Mouse (Mus musculus) liver, embryonic 14.5 days (tissue): ENCODE data around the gene Klf1. TPM values are rescaled to one million over a fixed set of nuclear protein-coding genes. Genes with fewer than 3 reads are reported as not detected.
A peak's percentile ranks its signal among the peaks of the same experiment; 100 is the strongest.

Source experiments
- ATAC-seq: fragments of 200-750 bp; cut with Nextera tagmentation; 2 replicates; pipeline ENCODE4 v1.8.0; 2017; ENCODE audit warnings: moderate number of reproducible peaks, mild to moderate bottlenecking, moderate library complexity; ENCODE audit not compliant: insufficient read depth
- DNase-seq, 3 experiments: peaks; one replicate each; pipeline ENCODE4 v3.0.0-alpha.2; 2012 to 2013; ENCODE audit warnings: low read depth in 3 of 3, low spot score in 3 of 3
- H3K27ac ChIP-seq: fragments of 300-500 bp; sonication (generic); 2 replicates; pipeline ENCODE4 v1.5.1; 2014; ENCODE audit warnings: moderate library complexity, mild to moderate bottlenecking, control low read depth, inconsistent platforms
- H3K27me3 ChIP-seq: fragments of 300-500 bp; sonication (generic); 2 replicates; pipeline ENCODE4 v1.6.1; 2014; ENCODE audit warnings: mild to moderate bottlenecking, low read length, moderate library complexity; ENCODE audit not compliant: control insufficient read depth, insufficient read depth
- H3K36me3 ChIP-seq: fragments of 300-500 bp; sonication (generic); replicated peaks from 2 replicates; pipeline ENCODE4 v1.6.1; 2014; ENCODE audit warnings: low read depth; ENCODE audit not compliant: control insufficient read depth, insufficient read depth
- H3K4me1 ChIP-seq, 2 experiments: fragments of 200-500 bp in 1 of 2; fragments of 300-500 bp in 1 of 2; sonication (generic) in 1 of 2; replicated peaks; 2 replicates each; pipeline ENCODE4 v1.6.1; 2012 to 2014; ENCODE audit warnings: antibody characterized with exemption in 1 of 2, inconsistent platforms in 1 of 2, low read length in 1 of 2; ENCODE audit not compliant: control insufficient read depth in 2 of 2, insufficient read depth in 2 of 2
- H3K4me2 ChIP-seq: fragments of 300-500 bp; sonication (generic); 2 replicates; pipeline ENCODE4 v1.6.1; 2014; ENCODE audit warnings: low read depth, mild to moderate bottlenecking, control low read depth, moderate library complexity
- H3K4me3 ChIP-seq, 2 experiments: fragments of 200-500 bp in 1 of 2; fragments of 300-500 bp in 1 of 2; sonication (generic) in 1 of 2; 2 replicates each; pipeline ENCODE4 v1.5.1; 2012 to 2014; ENCODE audit warnings: low read depth in 2 of 2, low read length in 2 of 2, mild to moderate bottlenecking in 2 of 2, control low read depth in 1 of 2, inconsistent platforms in 1 of 2, moderate library complexity in 1 of 2; ENCODE audit not compliant: insufficient read depth in 1 of 2
- H3K9ac ChIP-seq: fragments of 300-500 bp; sonication (generic); replicated peaks from 2 replicates; pipeline ENCODE4 v1.6.1; 2014; ENCODE audit warnings: mild to moderate bottlenecking, control low read depth, moderate library complexity
- H3K9me3 ChIP-seq: fragments of 300-500 bp; sonication (generic); 2 replicates; pipeline ENCODE4 v1.6.1; 2016; ENCODE audit warnings: low read length, mixed read lengths; ENCODE audit not compliant: control insufficient read depth
- CTCF ChIP-seq: IDR thresholded peaks from 2 replicates; pipeline ENCODE4 v1.5.1; 2016; ENCODE audit warnings: antibody characterized with exemption, low read depth, control low read depth
- EP300 ChIP-seq: IDR thresholded peaks from 2 replicates; pipeline ENCODE4 v1.6.1; 2016; ENCODE audit warnings: antibody characterized with exemption, low read depth
- WGBS: fragments of 180-500 bp; shearing (Covaris S2); extraction: QIAGEN DNeasy Blood & Tissue Kit; methylation state at CpG from one replicate; pipeline ENCODE4 v1.1.7; 2014; ENCODE audit not compliant: insufficient replicate concordance; 5-methylcytosine and 5-hydroxymethylcytosine counted together
- polyA plus RNA-seq, 2 experiments: library from polyadenylated mRNA; depleted of rRNA in 1 of 2; stranded (reverse) in 1 of 2; unstranded in 1 of 2; fragments of >200 nt; fragmentation: Nextera tagmentation in 1 of 2; extraction: Ambion mirVana in 1 of 2; gene quantifications; 2 replicates each; pipeline versions ENCODE4 v1.2.1 to v1.2.3; 2012 to 2014

Klf1 gene
- polyA plus RNA-seq, 2 experiments = 209 to 522 TPM

- Histone ChIP-seq H3K36me3 (no peaks in the 10 kb centered on the region), H3K9ac (no peak overlapping the region), H3K4me3 (no peak overlapping the region), H3K4me2 (no peak overlapping the region), H3K27ac (no peak overlapping the region), H3K9me3 (no peaks in the 10 kb centered on the region), H3K27me3 (peaks cover 66% of the 10 kb centered on the region), H3K4me1 (peaks cover 2 to 8% of the 10 kb centered on the region in 2 experiments; a peak in 3 of 4 replicates)
- ATAC-seq = no peak
- 10% methylated on average over 11 of the region's 11 CpGs for WGBS
- no peak for DNase-seq
- no peak for TF ChIP-seq CTCF
- no peak for TF ChIP-seq EP300
Observed at GRCm38 (mm10) chr8:84945235-84945632, 43.5 kb downstream of the Klf1 start.

DNA sequence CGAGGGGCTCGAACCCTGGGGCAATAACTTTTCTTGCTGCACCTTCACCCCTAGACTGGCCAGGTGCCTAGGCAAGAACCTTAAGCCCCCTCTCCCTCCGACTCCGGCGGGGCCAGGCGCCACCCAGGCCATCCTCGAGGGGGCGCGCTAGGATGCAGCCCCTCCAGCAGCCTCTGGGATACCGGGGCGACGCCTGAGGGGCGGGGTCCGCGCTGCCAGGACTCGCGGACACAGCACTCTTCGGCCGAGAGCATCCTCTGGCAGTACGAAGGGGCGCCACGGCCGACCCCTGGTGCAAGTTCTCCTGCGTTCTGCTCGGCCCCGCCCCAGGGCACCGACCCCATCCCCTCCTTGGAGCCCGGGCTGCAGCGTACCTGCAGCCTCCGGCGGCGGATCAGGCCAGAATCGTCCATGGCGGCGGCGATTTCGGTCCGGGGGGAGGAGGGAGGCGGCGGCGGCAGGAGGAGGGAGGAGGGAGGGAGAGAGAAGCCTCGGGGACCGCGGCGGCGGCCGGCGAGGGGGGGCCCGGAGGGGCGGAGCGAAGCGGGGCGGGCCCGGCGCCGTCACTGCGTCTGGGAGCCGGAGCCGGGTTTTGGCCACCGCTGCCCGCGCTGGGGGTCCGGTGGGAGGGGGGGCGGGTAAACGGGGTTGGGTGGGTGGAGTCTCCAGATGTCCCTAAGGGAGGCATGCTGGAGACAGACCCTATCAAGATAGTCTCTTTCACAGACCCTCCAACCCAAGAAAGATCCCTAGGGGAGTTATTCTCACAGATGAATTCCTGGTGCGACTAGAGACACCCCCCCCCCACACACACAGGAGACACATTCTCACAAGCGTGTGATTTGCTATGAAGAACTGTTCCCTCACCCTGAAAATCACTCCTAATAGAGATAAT lies 44.2 kb downstream of the Klf1 start:
- DNase-seq (no peak), ATAC-seq (no peak)
- Histone ChIP-seq H3K9me3 (no peaks in the 10 kb centered on the region), H3K36me3 (no peaks in the 10 kb centered on the region), H3K27me3 (peaks cover 69% of the 10 kb centered on the region), H3K4me2 (peak overlapping the region; percentile 16), H3K4me3 (peak overlapping the region in 1 of 2 experiments; percentile 1; a peak in 2 of 4 replicates), H3K9ac (no peak overlapping the region), H3K27ac (no peak overlapping the region), H3K4me1 (peaks cover 2 to 8% of the 10 kb centered on the region in 2 experiments; a peak in 3 of 4 replicates)
- 2% methylated on average over 59 of the region's 67 CpGs for WGBS
- TF ChIP-seq EP300 (no peak), CTCF (no peak)

GRCm38 (mm10) chr8:84946528-84947240 lies 45.0 kb downstream of the Klf1 start, which contains the start of gene Rtbdn:
Rtbdn (plus strand) TSS chr8:84946991.
- no peak within 1 kb of the TSS for H3K27ac ChIP-seq
- peak within 1 kb of the TSS; percentile 16 for H3K4me2 ChIP-seq
- no peaks in the 10 kb centered on the region for H3K36me3 ChIP-seq
- ATAC-seq (no peak), DNase-seq (no peak)
- WGBS = 10% methylated on average over 17 of the region's 17 CpGs
- peak; percentile 59 for TF ChIP-seq CTCF
- TF ChIP-seq EP300 = no peak
- H3K4me1 ChIP-seq = peaks cover 2 to 8% of the 10 kb centered on the region in 2 experiments; a peak in 3 of 4 replicates
- no peak within 1 kb of the TSS for H3K9ac ChIP-seq
- no peaks in the 10 kb centered on the region for H3K9me3 ChIP-seq
- peak within 1 kb of the TSS in 1 of 2 experiments; percentile 1; a peak in 2 of 4 replicates for H3K4me3 ChIP-seq
- peaks cover 66% of the 10 kb centered on the region for H3K27me3 ChIP-seq

DNA sequence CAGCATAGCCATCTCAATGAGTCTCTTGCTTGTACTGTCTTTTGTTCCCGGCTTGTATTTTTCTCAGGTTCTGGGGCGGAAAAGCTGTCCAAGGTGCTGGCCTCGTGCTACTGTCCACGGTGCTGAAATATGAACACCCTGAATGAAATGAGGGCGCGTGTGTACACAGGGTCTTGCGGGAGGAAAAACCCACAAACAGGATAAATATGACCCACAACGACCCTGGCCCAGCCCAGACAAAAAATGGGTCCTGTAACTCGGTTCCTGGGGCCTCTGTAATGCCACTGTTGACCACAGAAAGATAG lies 45.5 kb downstream of the Klf1 start:
- no peaks in the 10 kb centered on the region for H3K36me3 ChIP-seq
- DNase-seq (no peak), ATAC-seq (no peak)
- peaks cover 2 to 8% of the 10 kb centered on the region in 2 experiments; a peak in 3 of 4 replicates for H3K4me1 ChIP-seq
- H3K9ac ChIP-seq = no peak overlapping the region
- peaks cover 66% of the 10 kb centered on the region for H3K27me3 ChIP-seq
- no peak overlapping the region for H3K4me2 ChIP-seq
- no peak overlapping the region for H3K27ac ChIP-seq
- H3K4me3 ChIP-seq = no peak overlapping the region
- no peak for TF ChIP-seq EP300
- no peak for TF ChIP-seq CTCF
- 11% methylated on average over 9 of the region's 9 CpGs for WGBS
- H3K9me3 ChIP-seq = no peaks in the 10 kb centered on the region

- Histone ChIP-seq H3K9ac (no peak overlapping the region), H3K27me3 (peaks cover 48% of the 10 kb centered on the region), H3K4me3 (no peak overlapping the region), H3K27ac (no peak overlapping the region), H3K9me3 (no peaks in the 10 kb centered on the region), H3K4me1 (peaks cover 0 to 5% of the 10 kb centered on the region in 2 experiments; a peak in 3 of 4 replicates), H3K4me2 (no peak overlapping the region), H3K36me3 (no peaks in the 10 kb centered on the region)
- ATAC-seq (no peak), DNase-seq (no peak)
- TF ChIP-seq CTCF (0 out of 2 replicates have a peak, but pooled peaks have one; percentile 6), EP300 (no peak)
- 21% methylated on average over 12 of the region's 12 CpGs for WGBS
Observed at GRCm38 (mm10) chr8:84949753-84950152, 48.0 kb downstream of the Klf1 start.
